Mouse (Mus musculus) hindbrain, postnatal 0 days (tissue): ENCODE measurements around the gene Gramd1c. TPM values are rescaled to one million over a fixed set of nuclear protein-coding genes. Genes with fewer than 3 reads are reported as not detected.

Experiments
- ATAC-seq: fragments of 200-750 bp; cut with Nextera tagmentation; 2 replicates; pipeline ENCODE4 v1.8.0; 2017; ENCODE audit warnings: mild to moderate bottlenecking, moderate TSS enrichment, moderate library complexity
- DNase-seq: peaks from one replicate; pipeline ENCODE4 v3.0.0-alpha.2; 2015; ENCODE audit warnings: low spot score
- H3K27ac ChIP-seq: fragments of 300-500 bp; sonication (generic); 2 replicates; pipeline ENCODE4 v1.5.1; 2014; ENCODE audit warnings: mild to moderate bottlenecking
- H3K27me3 ChIP-seq: fragments of 300-500 bp; sonication (generic); 2 replicates; pipeline ENCODE4 v1.6.1; 2014; ENCODE audit warnings: low read length, mixed read lengths; ENCODE audit not compliant: insufficient read depth
- H3K36me3 ChIP-seq: fragments of 300-500 bp; sonication (generic); 2 replicates; pipeline ENCODE4 v1.6.1; 2014; ENCODE audit warnings: low read length, mixed read lengths; ENCODE audit not compliant: insufficient read depth
- H3K4me1 ChIP-seq: fragments of 300-500 bp; sonication (generic); 2 replicates; pipeline ENCODE4 v1.6.1; 2014; ENCODE audit warnings: antibody characterized with exemption, low read length, mixed read lengths; ENCODE audit not compliant: insufficient read depth
- H3K4me2 ChIP-seq: fragments of 300-500 bp; sonication (generic); 2 replicates; pipeline ENCODE4 v1.6.1; 2014; ENCODE audit warnings: low read depth, mild to moderate bottlenecking, low read length, moderate library complexity, mixed read lengths
- H3K4me3 ChIP-seq: fragments of 300-500 bp; sonication (generic); 2 replicates; pipeline ENCODE4 v1.5.1; 2014; ENCODE audit warnings: low read length
- H3K9ac ChIP-seq: fragments of 300-500 bp; sonication (generic); replicated peaks from 2 replicates; pipeline ENCODE4 v1.6.1; 2014; ENCODE audit warnings: mild to moderate bottlenecking, low read length, moderate library complexity, mixed read lengths
- H3K9me3 ChIP-seq: fragments of 300-500 bp; sonication (generic); 2 replicates; pipeline ENCODE4 v1.6.1; 2016; ENCODE audit warnings: low read length, mixed read lengths
- CTCF ChIP-seq: IDR thresholded peaks from 2 replicates; pipeline ENCODE4 v1.5.1; 2016; ENCODE audit warnings: antibody characterized with exemption, control low read depth, low read depth
- WGBS: fragments of 180-500 bp; shearing (Covaris S2); extraction: QIAGEN DNeasy Blood & Tissue Kit; methylation state at CpG from one replicate; pipeline ENCODE4 v1.1.7; 2014; 5-methylcytosine and 5-hydroxymethylcytosine counted together
- polyA plus RNA-seq: library from polyadenylated mRNA; unstranded; fragments of >200 nt; fragmentation: Nextera tagmentation; extraction: Ambion mirVana; gene quantifications from 2 replicates; pipeline ENCODE4 v1.2.1, GENCODE M21; 2015
- total RNA-seq: library from RNA; depleted of rRNA; stranded (reverse); fragments of >200 nt; gene quantifications from 2 replicates; pipeline ENCODE4 v1.2.3, GENCODE M21; 2014

The Gramd1c gene
- total and polyA plus RNA-seq, 2 experiments from 2014 or later, result 0.63 to 2.6 TPM

DNA sequence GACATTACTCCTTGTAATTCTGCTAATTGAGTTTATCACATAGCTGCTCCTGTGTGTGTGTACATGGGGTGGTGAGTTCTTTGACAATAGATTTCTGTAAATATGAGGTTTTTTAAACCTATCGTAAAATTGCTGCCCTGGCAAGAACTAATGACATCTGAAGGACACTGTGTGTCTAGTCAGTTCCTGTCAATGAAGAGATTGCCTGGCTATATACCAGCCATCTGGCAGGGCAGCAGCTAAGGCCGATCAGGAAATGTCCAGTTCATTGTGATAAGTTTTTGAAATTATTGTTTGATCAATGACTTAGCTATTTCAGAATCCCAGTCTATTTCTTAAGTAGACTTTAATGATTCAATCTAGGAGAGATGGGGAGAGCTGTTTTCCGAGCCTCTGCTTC, 117.8 kb downstream of the Gramd1c start:
- no peak overlapping the region for H3K27ac ChIP-seq
- no peaks in the 10 kb centered on the region for H3K9me3 ChIP-seq
- no peaks in the 10 kb centered on the region for H3K36me3 ChIP-seq
- no peak for ATAC-seq
- TF ChIP-seq CTCF, result no peak
- no peaks in the 10 kb centered on the region for H3K4me1 ChIP-seq
- H3K9ac ChIP-seq, result no peak overlapping the region
- no peak overlapping the region for H3K4me3 ChIP-seq
- no peaks in the 10 kb centered on the region for H3K27me3 ChIP-seq
- 77% methylated on average over 3 of the region's 3 CpGs for WGBS
- no peak overlapping the region for H3K4me2 ChIP-seq
- DNase-seq, result no peak

DNA sequence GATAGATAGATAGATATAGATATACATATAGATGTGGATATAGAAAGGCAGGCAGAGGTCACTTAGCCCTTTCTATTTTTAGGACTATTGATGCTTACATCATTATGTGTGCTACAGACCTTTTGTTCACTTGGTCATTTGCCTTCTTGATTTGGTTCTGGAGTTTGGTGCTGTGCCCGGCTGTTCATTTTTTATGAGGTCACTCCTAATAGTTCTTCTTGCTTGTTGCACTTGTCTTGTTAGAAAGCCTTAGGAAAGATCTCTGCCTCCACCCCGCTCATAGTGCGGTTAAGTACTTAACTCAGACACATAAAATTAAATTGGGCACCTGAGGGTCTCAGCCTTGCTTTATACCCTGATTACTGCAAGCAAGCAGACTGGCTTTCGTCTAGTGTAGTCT, 122.3 kb downstream of the Gramd1c start:
- H3K9me3 ChIP-seq, result no peaks in the 10 kb centered on the region
- no peak overlapping the region for H3K27ac ChIP-seq
- TF ChIP-seq CTCF, result no peak
- H3K4me3 ChIP-seq, result no peak overlapping the region
- H3K9ac ChIP-seq, result no peak overlapping the region
- no peak for ATAC-seq
- H3K4me1 ChIP-seq, result no peaks in the 10 kb centered on the region
- no peak overlapping the region for H3K4me2 ChIP-seq
- no peak for DNase-seq
- WGBS, result 91% methylated on average over 4 of the region's 4 CpGs
- no peaks in the 10 kb centered on the region for H3K36me3 ChIP-seq
- no peaks in the 10 kb centered on the region for H3K27me3 ChIP-seq

DNA sequence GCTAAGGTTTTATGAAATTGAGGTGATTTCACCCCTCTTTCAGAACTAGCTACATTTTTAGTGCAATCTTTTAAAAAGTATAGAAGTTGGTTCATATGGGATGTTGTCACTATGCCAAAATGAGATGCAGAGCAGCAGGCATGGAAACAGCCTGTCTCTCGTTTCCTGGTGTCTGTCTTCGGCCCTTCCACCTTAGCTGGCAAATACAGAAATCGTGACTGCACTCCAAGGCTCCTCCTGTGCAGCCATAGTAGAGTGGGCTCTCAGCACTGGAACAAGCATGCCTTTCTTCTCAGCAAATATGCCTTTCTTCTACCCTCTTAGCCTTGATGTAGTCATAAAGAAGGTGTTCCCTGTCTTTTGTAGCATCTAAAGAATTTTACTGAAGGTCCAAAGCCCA, 127.3 kb downstream of the Gramd1c start:
- no peaks in the 10 kb centered on the region for H3K36me3 ChIP-seq
- H3K4me1 ChIP-seq, result no peaks in the 10 kb centered on the region
- H3K9ac ChIP-seq, result no peak overlapping the region
- TF ChIP-seq CTCF, result no peak
- H3K27me3 ChIP-seq, result no peaks in the 10 kb centered on the region
- ATAC-seq (no peak), DNase-seq (no peak)
- no peaks in the 10 kb centered on the region for H3K9me3 ChIP-seq
- H3K4me3 ChIP-seq, result no peak overlapping the region
- no peak overlapping the region for H3K27ac ChIP-seq
- no peak overlapping the region for H3K4me2 ChIP-seq
- 58% methylated on average over 3 of the region's 3 CpGs for WGBS

DNA sequence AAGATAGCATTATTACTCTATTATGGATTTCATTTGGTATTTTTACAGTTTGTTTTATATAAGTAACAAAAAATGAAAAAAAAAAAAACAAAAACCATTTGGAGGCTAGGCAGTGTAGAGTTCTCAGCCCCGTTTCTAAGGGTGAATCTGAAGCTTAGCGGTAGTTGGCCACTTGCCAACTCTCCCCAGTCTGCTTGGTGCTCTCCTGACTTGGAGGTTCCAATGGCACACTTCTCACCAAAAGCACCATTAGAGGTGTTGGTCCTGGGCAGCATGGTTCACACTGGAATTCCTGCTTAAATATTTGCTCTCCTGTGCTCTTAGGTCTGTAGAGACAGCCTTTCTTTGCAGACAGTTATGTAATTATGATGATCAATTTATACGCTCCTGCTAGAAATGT, 127.8 kb downstream of the Gramd1c start:
- no peaks in the 10 kb centered on the region for H3K9me3 ChIP-seq
- no peaks in the 10 kb centered on the region for H3K27me3 ChIP-seq
- H3K36me3 ChIP-seq, result no peaks in the 10 kb centered on the region
- no peaks in the 10 kb centered on the region for H3K4me1 ChIP-seq
- no peak for TF ChIP-seq CTCF
- ATAC-seq (no peak), DNase-seq (peak; percentile 32)
- no peak overlapping the region for H3K9ac ChIP-seq
- H3K4me2 ChIP-seq, result no peak overlapping the region
- 64% methylated on average over 3 of the region's 3 CpGs for WGBS
- H3K27ac ChIP-seq, result no peak overlapping the region
- H3K4me3 ChIP-seq, result no peak overlapping the region

DNA sequence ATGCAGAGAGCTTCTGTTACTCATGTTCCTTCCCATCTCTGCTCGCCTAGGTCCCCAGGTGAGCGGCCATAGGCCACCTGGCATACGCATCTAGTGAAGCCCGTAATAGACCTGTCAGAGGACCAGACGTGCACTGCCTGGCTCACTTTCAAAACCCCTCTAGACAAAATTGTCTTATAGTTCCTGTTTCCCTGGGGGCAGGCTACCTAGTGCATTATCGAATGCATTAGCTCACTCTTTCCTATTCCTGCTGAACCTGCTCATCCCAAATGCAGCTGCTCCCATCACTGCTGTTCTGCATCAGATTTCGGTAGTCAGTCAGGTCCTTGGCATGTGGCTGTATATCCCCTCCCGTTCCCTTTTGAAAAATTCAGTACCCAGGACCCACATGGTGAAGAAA, 128.3 kb downstream of the Gramd1c start:
- no peaks in the 10 kb centered on the region for H3K9me3 ChIP-seq
- TF ChIP-seq CTCF, result no peak
- H3K27me3 ChIP-seq, result no peaks in the 10 kb centered on the region
- H3K4me3 ChIP-seq, result no peak overlapping the region
- no peak overlapping the region for H3K9ac ChIP-seq
- H3K36me3 ChIP-seq, result no peaks in the 10 kb centered on the region
- peak; percentile 43; the same call in 1 of the 2 replicates for ATAC-seq
- no peak overlapping the region for H3K27ac ChIP-seq
- H3K4me1 ChIP-seq, result no peaks in the 10 kb centered on the region
- DNase-seq, result no peak
- H3K4me2 ChIP-seq, result no peak overlapping the region
- WGBS, result 82% methylated on average over 8 of the region's 8 CpGs

DNA sequence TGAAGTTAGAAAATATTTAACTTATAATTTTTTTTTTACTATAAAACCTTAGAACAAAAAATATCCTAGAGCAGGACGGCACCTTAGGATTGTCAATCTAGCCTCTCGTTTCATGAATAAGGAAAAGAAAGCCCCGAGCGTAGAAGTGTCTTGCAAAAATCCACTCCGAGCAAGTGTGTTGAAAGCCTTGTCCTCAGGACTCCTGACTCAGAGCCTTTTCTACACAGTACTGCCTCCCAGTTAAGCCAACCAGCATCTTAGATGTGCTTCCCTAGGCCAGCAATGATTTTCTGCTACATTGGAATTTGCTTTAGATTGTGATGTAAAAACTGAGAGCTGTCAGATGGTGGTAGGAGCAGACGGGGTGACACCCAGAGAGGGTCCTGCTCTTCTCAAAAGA, 130.1 kb downstream of the Gramd1c start:
- no peak overlapping the region for H3K27ac ChIP-seq
- no peak for TF ChIP-seq CTCF
- H3K9ac ChIP-seq, result no peak overlapping the region
- H3K9me3 ChIP-seq, result no peaks in the 10 kb centered on the region
- no peak for DNase-seq
- no peaks in the 10 kb centered on the region for H3K4me1 ChIP-seq
- no peaks in the 10 kb centered on the region for H3K36me3 ChIP-seq
- no peak overlapping the region for H3K4me3 ChIP-seq
- no peak overlapping the region for H3K4me2 ChIP-seq
- ATAC-seq, result no peak
- H3K27me3 ChIP-seq, result no peaks in the 10 kb centered on the region
- 85% methylated on average over 6 of the region's 6 CpGs for WGBS

DNA sequence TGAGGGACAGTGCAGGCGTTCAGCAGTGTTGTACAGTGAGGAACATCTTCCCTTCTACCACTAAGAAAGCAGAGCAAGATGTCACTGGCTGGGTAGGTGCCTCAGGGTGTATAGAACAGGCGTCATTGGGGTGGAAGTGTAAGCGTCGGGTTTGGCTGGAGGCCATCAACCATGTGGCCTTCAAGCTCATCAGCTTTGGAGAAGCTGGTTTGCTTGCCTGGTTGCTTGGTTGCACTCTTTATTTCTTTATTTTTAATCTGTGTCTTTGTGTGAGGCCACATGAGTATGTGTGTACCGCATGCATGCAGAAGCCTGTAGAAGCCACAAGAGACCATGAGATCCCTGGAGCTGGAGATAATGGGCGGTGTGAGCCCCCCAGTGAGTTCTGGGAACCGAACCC, 130.8 kb downstream of the Gramd1c start:
- no peaks in the 10 kb centered on the region for H3K9me3 ChIP-seq
- no peak for TF ChIP-seq CTCF
- no peak overlapping the region for H3K9ac ChIP-seq
- no peak overlapping the region for H3K27ac ChIP-seq
- H3K27me3 ChIP-seq, result no peaks in the 10 kb centered on the region
- no peaks in the 10 kb centered on the region for H3K4me1 ChIP-seq
- no peaks in the 10 kb centered on the region for H3K36me3 ChIP-seq
- 78% methylated on average over 7 of the region's 7 CpGs for WGBS
- DNase-seq (no peak), ATAC-seq (no peak)
- no peak overlapping the region for H3K4me2 ChIP-seq
- no peak overlapping the region for H3K4me3 ChIP-seq
